Mouse (Mus musculus) central nervous system, embryonic 14 days (tissue): Measurements from ENCODE around the gene Fbxo28. TPM values are rescaled to one million over a fixed set of nuclear protein-coding genes. Genes with fewer than 3 reads are reported as not detected.

Experiments
- polyA plus RNA-seq: library from polyadenylated mRNA; depleted of rRNA; stranded (reverse); fragments of >200 nt; gene quantifications from 2 replicates; pipeline ENCODE4 v1.2.3, GENCODE M21; 2012; rRNA removed

The Fbxo28 gene
- polyA plus RNA-seq = 27.1 and 28.4 TPM in 2 replicates

DNA sequence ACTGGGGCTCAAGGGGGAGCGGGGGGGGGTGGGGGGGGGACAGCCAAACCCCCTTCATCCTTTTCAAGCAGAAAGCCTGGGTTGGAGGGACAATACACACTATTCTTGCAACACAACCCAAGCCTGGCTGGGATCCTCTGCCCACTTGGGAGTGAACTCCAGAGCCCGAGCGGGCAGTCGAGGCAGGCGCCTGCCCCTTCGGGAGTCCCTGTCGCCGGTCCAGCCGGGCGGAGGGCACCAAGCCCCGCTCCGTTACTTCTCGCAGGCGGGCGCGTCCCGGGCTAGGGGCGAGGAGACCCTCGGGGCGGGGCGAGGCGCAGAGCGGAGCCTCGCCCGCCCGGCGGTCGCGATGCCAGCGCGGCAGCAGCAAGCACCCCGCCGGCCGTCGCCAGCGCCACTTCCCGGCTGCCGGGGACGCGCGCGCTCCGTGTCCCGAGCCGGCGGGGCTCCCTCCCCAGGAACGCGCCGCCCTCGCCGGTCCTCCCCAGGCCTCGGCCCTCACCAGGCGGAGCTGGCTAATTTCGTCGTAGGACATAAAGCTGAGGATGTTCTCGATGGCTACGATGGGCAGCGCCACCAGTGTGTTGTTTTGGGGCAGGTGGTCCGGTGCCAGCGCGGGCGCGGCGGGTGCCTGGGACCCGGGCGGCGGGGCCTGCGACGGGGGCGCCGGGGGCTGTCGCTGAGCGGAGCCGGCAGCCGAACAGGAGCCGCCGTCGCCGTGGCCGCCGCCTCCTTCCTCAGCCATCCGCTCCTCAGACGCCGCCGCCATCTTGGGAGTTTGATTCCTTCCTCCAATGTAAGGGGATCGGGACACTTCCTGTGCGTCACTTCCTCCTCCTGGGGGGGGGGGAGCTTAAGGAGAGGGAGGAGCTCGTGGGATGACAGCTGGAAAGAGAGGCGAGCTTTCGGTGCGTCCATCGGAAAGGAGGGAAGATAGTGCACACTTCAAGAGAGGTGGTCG is at the start of gene Fbxo28:
Fbxo28 (minus strand) TSS at position 809 of the 961 bp plus-strand sequence.

DNA sequence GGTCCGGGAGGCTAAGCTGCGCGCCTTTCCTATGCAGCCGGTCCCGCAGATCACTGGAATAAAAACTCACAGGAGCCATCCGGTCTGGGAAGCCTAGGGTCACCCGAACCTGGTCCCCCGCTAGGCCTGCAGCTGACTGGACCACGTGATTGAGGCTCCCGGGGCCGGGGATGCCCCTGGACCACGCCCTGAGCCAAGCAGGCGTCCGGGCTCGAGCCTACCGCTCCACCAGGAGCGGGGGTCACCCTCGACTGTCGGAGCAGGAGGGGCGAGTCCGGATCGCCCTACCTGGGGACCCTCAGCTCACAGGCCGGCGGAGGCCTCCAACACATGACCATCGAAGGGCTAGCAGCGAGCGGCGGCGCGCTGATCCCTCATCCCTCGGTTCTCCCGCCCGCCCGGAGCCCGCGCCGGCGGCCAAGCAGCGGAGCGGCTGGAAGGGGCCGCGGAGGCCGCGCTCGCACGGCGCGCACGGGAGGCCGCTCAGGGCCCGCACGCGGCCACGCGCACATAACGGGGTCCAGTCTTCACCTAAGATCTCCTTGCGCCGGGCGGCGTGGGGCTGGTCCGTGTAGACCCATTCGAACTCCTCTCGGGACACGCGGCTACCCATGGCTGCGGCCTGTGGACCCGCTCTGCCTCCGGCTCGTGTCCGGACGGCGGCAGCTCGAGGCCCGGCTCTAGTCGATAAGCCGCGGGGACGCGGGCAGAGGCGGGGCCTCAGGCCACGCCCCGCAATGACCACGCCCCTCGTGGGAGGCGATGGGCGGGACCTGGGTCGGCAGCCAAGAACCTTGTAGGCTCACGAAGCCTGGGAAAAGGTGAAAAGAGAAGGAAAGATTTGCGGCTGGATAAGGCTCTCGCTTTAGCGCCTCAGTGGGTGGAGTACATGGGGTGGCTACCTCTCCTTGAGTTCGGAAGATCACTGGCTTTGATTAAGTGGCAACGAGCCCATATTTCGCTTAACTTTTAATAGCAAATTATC is 59.0 kb downstream of the Fbxo28 start, which contains the start of gene Degs1:
Degs1 (minus strand) TSS at position 714 of the 985 bp plus-strand sequence.

Other genes starting within 250 kb of the Fbxo28 start
- gene Srp9, start 216.9 kb downstream of the Fbxo28 start, polyA plus RNA-seq = 100 and 101 TPM in 2 replicates
- gene Vmn1r1, start 177.1 kb downstream of the Fbxo28 start, polyA plus RNA-seq = not detected in 2 replicates
- 32.4 and 41.3 TPM in 2 replicates for gene Degs1, start 58.8 kb downstream of the Fbxo28 start, polyA plus RNA-seq
- gene Trp53bp2, start 67.5 kb upstream of the Fbxo28 start, polyA plus RNA-seq = 25.5 and 26.2 TPM in 2 replicates
- 54.7 and 65.7 TPM in 2 replicates for gene Capn2, start 176.0 kb upstream of the Fbxo28 start, polyA plus RNA-seq
- 0.06 and 0.14 TPM in 2 replicates for gene Capn8, start 223.4 kb upstream of the Fbxo28 start, polyA plus RNA-seq